Mouse (Mus musculus) layer of hippocampus, adult 9-11 months (tissue): ENCODE results near the gene AC141477.1.

ENCODE experiments used
- DNase-seq: peaks from one replicate; pipeline ENCODE4 v3.0.0; 2022

AC141477.1 gene

GRCm38 (mm10) chr10:76440281-76440680 lies at the start of gene AC141477.1:
Gene AC141477.1, minus strand, starts transcription at chr10:76440444.
- no peak for DNase-seq

GRCm38 (mm10) chr10:76489205-76489604 lies 49.0 kb upstream of the AC141477.1 start:
- DNase-seq: no peak

GRCm38 (mm10) chr10:76488265-76488664 lies 48.0 kb upstream of the AC141477.1 start:
- DNase-seq: no peak

GRCm38 (mm10) chr10:76486302-76486701 lies 46.1 kb upstream of the AC141477.1 start:
- DNase-seq: no peak

- DNase-seq: no peak
Observed at GRCm38 (mm10) chr10:76481480-76481879, 41.2 kb upstream of the AC141477.1 start.

- DNase-seq: no peak
Observed at GRCm38 (mm10) chr10:76480851-76481250, 40.6 kb upstream of the AC141477.1 start.

GRCm38 (mm10) chr10:76473759-76474158 lies 33.5 kb upstream of the AC141477.1 start:
- no peak for DNase-seq

- DNase-seq: peak; percentile 86
Observed at GRCm38 (mm10) chr10:76468203-76469162, 28.2 kb upstream of the AC141477.1 start, which contains the start of the genes Mcm3ap and Ybey. Gene Mcm3ap, plus strand, starts transcription at chr10:76468927. Gene Ybey, minus strand, starts transcription at chr10:76469114.

GRCm38 (mm10) chr10:76462721-76463120 lies 22.5 kb upstream of the AC141477.1 start:
- DNase-seq: no peak

GRCm38 (mm10) chr10:76462312-76462711 lies 22.1 kb upstream of the AC141477.1 start:
- no peak for DNase-seq

- DNase-seq: no peak
Observed at GRCm38 (mm10) chr10:76461255-76461654, 21.0 kb upstream of the AC141477.1 start.

- DNase-seq: peak; percentile 43
Observed at GRCm38 (mm10) chr10:76455289-76455688, 15.0 kb upstream of the AC141477.1 start.

GRCm38 (mm10) chr10:76448851-76449250 lies 8.6 kb upstream of the AC141477.1 start, which contains the start of gene 2610028H24Rik:
Gene 2610028H24Rik, plus strand, starts transcription at chr10:76449081.
- no peak for DNase-seq

- DNase-seq: no peak
Observed at GRCm38 (mm10) chr10:76447406-76448229, 7.4 kb upstream of the AC141477.1 start.

GRCm38 (mm10) chr10:76445996-76446681 lies 5.9 kb upstream of the AC141477.1 start:
- no peak for DNase-seq

GRCm38 (mm10) chr10:76442178-76443088 lies 2.2 kb upstream of the AC141477.1 start, which contains the start of gene Pcnt:
Gene Pcnt, minus strand, starts transcription at chr10:76442786.
- DNase-seq: peak; percentile 98

GRCm38 (mm10) chr10:76439107-76439890 lies 945 bp downstream of the AC141477.1 start:
- no peak for DNase-seq

- DNase-seq: no peak
Observed at GRCm38 (mm10) chr10:76433925-76434324, 6.3 kb downstream of the AC141477.1 start.

- DNase-seq: no peak
Observed at GRCm38 (mm10) chr10:76425674-76426073, 14.6 kb downstream of the AC141477.1 start.

GRCm38 (mm10) chr10:76416811-76417210 lies 23.4 kb downstream of the AC141477.1 start:
- DNase-seq: peak; percentile 48

- DNase-seq: peak; percentile 36
Observed at GRCm38 (mm10) chr10:76408520-76408919, 31.7 kb downstream of the AC141477.1 start.
